Comparison of ENCODE assay signal across 11 mouse cellular contexts in genomic region chr19:56231849-56232248, GRCm38 (mm10). TPM values are rescaled to one million over a fixed set of nuclear protein-coding genes. Genes with fewer than 3 reads are reported as not detected.
DNase-seq lines count a peak whose midpoint lies in the region; ATAC-seq and TF ChIP-seq lines count a peak whose summit lies in the region.
"Had no signal": no experiment of that assay in that cellular context is flagged by ENCODE, and none has a peak within 500 bp of the region (broad histone marks: within the 10 kb centered on the region; RNA-seq: fewer than 3 reads in every experiment).

No protein-coding gene starts in this region.

- peaks cover 4% of the 10 kb centered on the region; the same call in 1 of the 2 replicates for H3K9me3 ChIP-seq in limb, embryonic 13.5 days
- H3K9me3 ChIP-seq in stomach, embryonic 15.5 days, result no peaks in the 10 kb centered on the region

- no peak overlapping the region for H3K27ac ChIP-seq in gastrocnemius, adult 2 months
- peak overlapping the region; percentile 44; the same call in 1 of the 2 replicates for H3K27ac ChIP-seq in limb, embryonic 13.5 days
- H3K27ac ChIP-seq in stomach, embryonic 15.5 days, result peak overlapping the region; percentile 8; the same call in 1 of the 2 replicates
- H3K27ac ChIP-seq: heart, adult 2 months had no signal

- no peak overlapping the region for H3K4me3 ChIP-seq in gastrocnemius, adult 2 months
- H3K4me3 ChIP-seq in limb, embryonic 13.5 days, result no peak overlapping the region
- no peak overlapping the region for H3K4me3 ChIP-seq in stomach, embryonic 15.5 days (replicated peaks)
- H3K4me3 ChIP-seq: heart, adult 2 months had no signal

- H3K4me1 ChIP-seq in limb, embryonic 13.5 days, result peaks cover 40% of the 10 kb centered on the region
- H3K4me1 ChIP-seq in stomach, embryonic 15.5 days, result peaks cover 4% of the 10 kb centered on the region; the same call in 1 of the 2 replicates

- peak; percentile 30; the same call in 1 of the 2 replicates for ATAC-seq in limb, embryonic 13.5 days (ENCODE audit: low FRiP score, low read depth)
- no peak for ATAC-seq in stomach, embryonic 15.5 days (ENCODE audit: insufficient read depth, low FRiP score, low read depth)
- no peak for ATAC-seq in inflammation-experienced regulatory T-cells, adult 6 months

- H3K27me3 ChIP-seq in limb, embryonic 13.5 days, result peaks cover 5% of the 10 kb centered on the region; the same call in 1 of the 2 replicates
- no peaks in the 10 kb centered on the region for H3K27me3 ChIP-seq in stomach, embryonic 15.5 days (replicated peaks)

- H3K9ac ChIP-seq in limb, embryonic 13.5 days, result no peak overlapping the region
- no peak overlapping the region for H3K9ac ChIP-seq in stomach, embryonic 15.5 days

- no peaks in the 10 kb centered on the region for H3K36me3 ChIP-seq in limb, embryonic 13.5 days
- no peaks in the 10 kb centered on the region for H3K36me3 ChIP-seq in stomach, embryonic 15.5 days

- TF ChIP-seq CTCF in gastrocnemius, adult 2 months (IDR thresholded peaks at IDR 0.05), result no peak

- 52% methylated on average over 9 of the region's 9 CpGs for WGBS in limb, embryonic 13.5 days
- WGBS in stomach, embryonic 15.5 days, result 41% methylated on average over 9 of the region's 9 CpGs

- intact Hi-C loops in gastrocnemius, postnatal 14 days (cut with DNase I; ENCODE audit: low total_unique reads), result no loop called here
- intact Hi-C loops in gastrocnemius, adult 2 months (cut with DNase I), result no loop called here

- H3K4me2 ChIP-seq in limb, embryonic 13.5 days (replicated peaks), result no peak overlapping the region
- no peak overlapping the region; the same call in 1 of the 2 replicates for H3K4me2 ChIP-seq in stomach, embryonic 15.5 days

- peak; percentile 24 for DNase-seq in gastrocnemius, postnatal 14 days
- DNase-seq in gastrocnemius, adult 2 months, result no peak
- peak; percentile 8 for DNase-seq in ovary, adult 18-20 months (ENCODE audit: low spot score)
- no peak for DNase-seq in ovary, postnatal 10 days (ENCODE audit: low spot score)
- no peak for DNase-seq in urinary bladder, postnatal 36 days (ENCODE audit: low spot score in 2 of 2)
- DNase-seq: cerebellum, adult 11-12 months; heart, adult 2 months had no signal

RNA-seq across cellular contexts. Expression of gene Habp2, which starts 55.1 kb away (rescaled TPM):
- not detected for total RNA-seq in gastrocnemius, postnatal 14 days (2021)
- total RNA-seq in gastrocnemius, adult 2 months (2021), result not detected
- 0.10 and 0.23 TPM in 2 replicates for polyA plus RNA-seq in limb, embryonic 13.5 days (2015; fragmentation: Nextera tagmentation; extraction: Ambion mirVana)
- polyA plus RNA-seq in stomach, embryonic 15.5 days (2015; fragmentation: Nextera tagmentation; extraction: Ambion mirVana), result 36.4 and 52.0 TPM in 2 replicates
- under 1 TPM in 1 of 3 experiments, not detected in 2; 0.26 TPM for polyA plus RNA-seq in inflammation-experienced regulatory T-cells, adult 6 months (2017; shearing (Covaris generic))
- total RNA-seq: heart, adult 2 months; megakaryocyte-erythroid progenitor cell, adult 5-6 weeks had no signal
- polyA plus RNA-seq: heart, adult 2 months had no signal

Comparison
In these comparisons a context has a peak if more than half of its experiments do, and no peak if none do; other contexts are left out.
1. DNase-seq: peak in gastrocnemius, postnatal 14 days (single experiment) and ovary, adult 18-20 months (single experiment); none in gastrocnemius, adult 2 months (single experiment), ovary, postnatal 10 days (single experiment) and urinary bladder, postnatal 36 days (0 of 2).
2. RNA of gene Habp2, which starts 55.1 kb away (polyA plus RNA-seq): 36.4 to 52.0 TPM in stomach, embryonic 15.5 days; 0.10 to 0.23 TPM in limb, embryonic 13.5 days and 0.26 TPM in inflammation-experienced regulatory T-cells, adult 6 months; every median in the first group is over 10 times any median in the second.